Mouse (Mus musculus) heart, adult 2 months (tissue): Measurements from ENCODE around the gene Ctnna3.

Experiments
- CTCF ChIP-seq: fragments of 200-600 bp; IDR thresholded peaks from 2 replicates; pipeline ENCODE4 v1.8.1; 2022; ENCODE audit warnings: antibody characterized with exemption, mild to moderate bottlenecking, moderate library complexity
- POLR2A ChIP-seq: fragments of 200-500 bp; IDR thresholded peaks from 2 replicates; pipeline ENCODE4 v1.6.1; 2011; ENCODE audit warnings: mild to moderate bottlenecking, low read depth, low read length, control low read depth; ENCODE audit not compliant: insufficient read depth

DNA sequence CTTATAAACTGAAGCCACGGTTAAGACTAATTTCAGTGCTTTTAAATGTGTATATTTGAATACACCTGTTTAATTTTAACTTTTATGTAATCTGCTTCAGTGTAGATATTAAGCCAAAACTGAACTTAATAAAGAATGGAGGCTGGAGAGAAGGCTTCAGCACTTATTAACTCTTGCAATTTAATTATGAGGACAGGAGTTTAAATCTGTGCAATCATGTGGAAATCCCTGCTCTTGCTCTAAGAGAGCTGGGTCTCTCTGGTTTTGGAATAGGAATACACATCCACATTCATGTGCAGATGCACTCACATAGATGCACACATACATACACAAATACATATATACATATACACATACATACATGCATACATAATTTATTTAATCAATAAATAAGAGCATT, 1468.8 kb downstream of the Ctnna3 start:
- TF ChIP-seq POLR2A (no peak), CTCF (no peak)
